Mouse (Mus musculus) frontal cortex, postnatal 25 days (tissue): ENCODE data around the gene Mgst2.
A peak's percentile ranks its signal among the peaks of the same experiment; 100 is the strongest.

ENCODE experiments used
- DNase-seq, 2 experiments: peaks; one replicate each; pipeline ENCODE4 v3.0.0; 2022; ENCODE audit warnings: low spot score in 2 of 2

Mgst2 gene

GRCm38 (mm10) chr3:51654303-51655055 lies 5.7 kb upstream of the Mgst2 start:
- no peak for DNase-seq

- no peak for DNase-seq
These were observed 745 bp upstream of the Mgst2 start for GRCm38 (mm10) chr3:51659415-51659814.

- DNase-seq, result no peak
These were observed 689 bp downstream of the Mgst2 start for GRCm38 (mm10) chr3:51660821-51661276.

- no peak for DNase-seq
These were observed 1.2 kb downstream of the Mgst2 start for GRCm38 (mm10) chr3:51661376-51661775.

GRCm38 (mm10) chr3:51661880-51662550 lies 1.9 kb downstream of the Mgst2 start:
- no peak for DNase-seq

GRCm38 (mm10) chr3:51662557-51662956 lies 2.4 kb downstream of the Mgst2 start:
- DNase-seq, result no peak

- no peak for DNase-seq
These were observed 8.4 kb downstream of the Mgst2 start for GRCm38 (mm10) chr3:51668607-51669006.

- DNase-seq, result no peak
These were observed 10.4 kb downstream of the Mgst2 start for GRCm38 (mm10) chr3:51670414-51671070.

- no peak for DNase-seq
These were observed 10.9 kb downstream of the Mgst2 start for GRCm38 (mm10) chr3:51671071-51671469.

GRCm38 (mm10) chr3:51672631-51673030 lies 12.5 kb downstream of the Mgst2 start:
- no peak for DNase-seq

GRCm38 (mm10) chr3:51673408-51674086 lies 13.4 kb downstream of the Mgst2 start:
- DNase-seq, result peak in 1 of 2 experiments; percentile 26

- DNase-seq, result no peak
These were observed 14.8 kb downstream of the Mgst2 start for GRCm38 (mm10) chr3:51674963-51675362.

GRCm38 (mm10) chr3:51685539-51685938 lies 25.4 kb downstream of the Mgst2 start:
- no peak for DNase-seq

GRCm38 (mm10) chr3:51686316-51686715 lies 26.2 kb downstream of the Mgst2 start:
- no peak for DNase-seq

- DNase-seq, result no peak
These were observed 26.6 kb downstream of the Mgst2 start for GRCm38 (mm10) chr3:51686791-51687190.

- no peak for DNase-seq
These were observed 28.6 kb downstream of the Mgst2 start for GRCm38 (mm10) chr3:51688725-51689124.

GRCm38 (mm10) chr3:51693196-51693595 lies 33.0 kb downstream of the Mgst2 start:
- DNase-seq, result no peak

GRCm38 (mm10) chr3:51694576-51694975 lies 34.4 kb downstream of the Mgst2 start:
- DNase-seq, result no peak

- no peak for DNase-seq
These were observed 35.6 kb downstream of the Mgst2 start for GRCm38 (mm10) chr3:51695713-51696112.

GRCm38 (mm10) chr3:51697931-51698330 lies 37.8 kb downstream of the Mgst2 start:
- no peak for DNase-seq

- no peak for DNase-seq
These were observed 40.0 kb downstream of the Mgst2 start for GRCm38 (mm10) chr3:51700123-51700522.

- DNase-seq, result no peak
These were observed 40.6 kb downstream of the Mgst2 start for GRCm38 (mm10) chr3:51700731-51701280.
